Comparison of ENCODE assay signal across 9 mouse cellular contexts in genomic region chr6:47044385-47045200, GRCm38 (mm10).
DNase-seq lines count a peak whose midpoint lies in the region; ATAC-seq and TF ChIP-seq lines count a peak whose summit lies in the region.
"Had no signal": no experiment of that assay in that cellular context is flagged by ENCODE, and none has a peak within 500 bp of the region (broad histone marks: within the 10 kb centered on the region; RNA-seq: fewer than 3 reads in every experiment).

No protein-coding gene starts in this region.

- no peaks in the 10 kb centered on the region for H3K4me1 ChIP-seq in kidney, adult 2 months (ENCODE audit: control insufficient read depth, insufficient read depth, low read length)
- 0 out of 2 replicates have a peak, but pooled peaks cover 6% of the 10 kb centered on the region for H3K4me1 ChIP-seq in hindbrain, embryonic 13.5 days (replicated peaks)
- H3K4me1 ChIP-seq in midbrain, embryonic 15.5 days = 0 out of 2 replicates have a peak, but pooled peaks cover 2% of the 10 kb centered on the region

- ATAC-seq in hindbrain, embryonic 13.5 days (ENCODE audit: low FRiP score) = 0 out of 2 replicates have a peak, but pooled peaks have one; percentile 46
- ATAC-seq in midbrain, embryonic 15.5 days (replicated peaks) = peak; percentile 56
- no peak for ATAC-seq in megakaryocyte-erythroid progenitor cell, adult 5-6 weeks (replicated peaks; ENCODE audit: low FRiP score, low TSS enrichment, poor library complexity, severe bottlenecking)

- peak overlapping the region; percentile 58 for H3K4me2 ChIP-seq in hindbrain, embryonic 13.5 days
- peak overlapping the region; percentile 59 for H3K4me2 ChIP-seq in midbrain, embryonic 15.5 days

- no peak for TF ChIP-seq POLR2A in kidney, adult 2 months (IDR thresholded peaks at IDR 0.05; ENCODE audit: low read depth, low read length)

- peak overlapping the region; percentile 63; the same call in 1 of the 2 replicates for H3K9ac ChIP-seq in hindbrain, embryonic 13.5 days
- peak overlapping the region; percentile 43; the same call in 1 of the 2 replicates for H3K9ac ChIP-seq in midbrain, embryonic 15.5 days

- 4% methylated on average over 46 of the region's 46 CpGs for WGBS in kidney, adult 2 months
- 3% methylated on average over 46 of the region's 46 CpGs for WGBS in hindbrain, embryonic 13.5 days
- 4% methylated on average over 46 of the region's 46 CpGs for WGBS in midbrain, embryonic 15.5 days

- peak overlapping the region; percentile 33; the same call in 1 of the 2 replicates for H3K4me3 ChIP-seq in kidney, adult 2 months (ENCODE audit: insufficient read depth, low read depth, low read length)
- peak overlapping the region; percentile 42 for H3K4me3 ChIP-seq in hindbrain, embryonic 13.5 days
- peak overlapping the region; percentile 39 for H3K4me3 ChIP-seq in midbrain, embryonic 15.5 days

- no peak for TF ChIP-seq CTCF in kidney, adult 2 months (conservative IDR thresholded peaks at IDR 0.05; ENCODE audit: insufficient read depth, insufficient read length, low read depth, low read length)

- H3K27me3 ChIP-seq in kidney, adult 2 months (replicated peaks; ENCODE audit: control insufficient read depth, insufficient read depth, low read length) = no peaks in the 10 kb centered on the region; the same call in 1 of the 2 replicates
- peaks cover 15% of the 10 kb centered on the region; the same call in 1 of the 2 replicates for H3K27me3 ChIP-seq in hindbrain, embryonic 13.5 days
- 0 out of 2 replicates have a peak, but pooled peaks cover 4% of the 10 kb centered on the region for H3K27me3 ChIP-seq in midbrain, embryonic 15.5 days (replicated peaks)

- DNase-seq in kidney, adult 2 months = no peak
- no peak for DNase-seq in kidney, adult 18-20 months
- DNase-seq in embryo, embryonic 11 days = peak; percentile 37
- no peak for DNase-seq in ovary, postnatal 10 days (ENCODE audit: low spot score)
- DNase-seq in layer of hippocampus, postnatal 14 days (ENCODE audit: low spot score in 2 of 2) = no peak

- no peak overlapping the region for H3K27ac ChIP-seq in kidney, adult 2 months (ENCODE audit: insufficient read depth, low read depth, low read length)
- no peak overlapping the region for H3K27ac ChIP-seq in hindbrain, embryonic 13.5 days
- no peak overlapping the region for H3K27ac ChIP-seq in midbrain, embryonic 15.5 days
- H3K27ac ChIP-seq: macrophage had no signal

- H3K9me3 ChIP-seq in hindbrain, embryonic 13.5 days = no peaks in the 10 kb centered on the region
- no peaks in the 10 kb centered on the region for H3K9me3 ChIP-seq in midbrain, embryonic 15.5 days

- no peaks in the 10 kb centered on the region for H3K36me3 ChIP-seq in kidney, adult 2 months (ENCODE audit: control insufficient read depth, insufficient read depth, low read length)
- H3K36me3 ChIP-seq in hindbrain, embryonic 13.5 days = no peaks in the 10 kb centered on the region
- H3K36me3 ChIP-seq in midbrain, embryonic 15.5 days (replicated peaks) = no peaks in the 10 kb centered on the region
